Mouse (Mus musculus) lung, postnatal 0 days (tissue): ENCODE measurements around the gene Pgam5. TPM values are rescaled to one million over a fixed set of nuclear protein-coding genes. Genes with fewer than 3 reads are reported as not detected.

Source experiments
- ATAC-seq: fragments of 200-750 bp; cut with Nextera tagmentation; 2 replicates; pipeline ENCODE4 v1.8.0; 2017; ENCODE audit warnings: moderate library complexity
- DNase-seq: peaks from one replicate; pipeline ENCODE4 v3.0.0-alpha.2; 2016; ENCODE audit warnings: low spot score
- H3K27ac ChIP-seq: fragments of 300-500 bp; sonication (generic); 2 replicates; pipeline ENCODE4 v1.5.1; 2014; ENCODE audit warnings: antibody characterized with exemption, mild to moderate bottlenecking, low read length, mixed read lengths
- H3K27me3 ChIP-seq: fragments of 300-500 bp; sonication (generic); replicated peaks from 2 replicates; pipeline ENCODE4 v1.6.1; 2014; ENCODE audit warnings: low read length, mixed read lengths; ENCODE audit not compliant: insufficient read depth
- H3K36me3 ChIP-seq: fragments of 300-500 bp; sonication (generic); 2 replicates; pipeline ENCODE4 v1.6.1; 2014; ENCODE audit warnings: low read length, mixed read lengths; ENCODE audit not compliant: insufficient read depth
- H3K4me1 ChIP-seq: fragments of 300-500 bp; sonication (generic); 2 replicates; pipeline ENCODE4 v1.6.1; 2014; ENCODE audit warnings: antibody characterized with exemption, low read depth, low read length, mixed read lengths; ENCODE audit not compliant: insufficient read depth
- H3K4me2 ChIP-seq: fragments of 300-500 bp; sonication (generic); replicated peaks from 2 replicates; pipeline ENCODE4 v1.6.1; 2014; ENCODE audit warnings: low read depth, mild to moderate bottlenecking, low read length, moderate library complexity, mixed read lengths
- H3K4me3 ChIP-seq: fragments of 300-500 bp; sonication (generic); 2 replicates; pipeline ENCODE4 v1.5.1; 2014; ENCODE audit warnings: low read depth, low read length
- H3K9ac ChIP-seq: fragments of 300-500 bp; sonication (generic); replicated peaks from 2 replicates; pipeline ENCODE4 v1.6.1; 2014; ENCODE audit warnings: low read depth, mild to moderate bottlenecking
- H3K9me3 ChIP-seq: fragments of 300-500 bp; sonication (generic); 2 replicates; pipeline ENCODE4 v1.6.1; 2016; ENCODE audit warnings: low read length, mixed read lengths
- CTCF ChIP-seq: IDR thresholded peaks from 2 replicates; pipeline ENCODE4 v1.5.1; 2016; ENCODE audit warnings: antibody characterized with exemption, mild to moderate bottlenecking
- EP300 ChIP-seq: IDR thresholded peaks from 2 replicates; pipeline ENCODE4 v1.6.1; 2016; ENCODE audit warnings: antibody characterized with exemption, mild to moderate bottlenecking, control low read depth
- WGBS: fragments of 180-500 bp; shearing (Covaris S2); extraction: QIAGEN DNeasy Blood & Tissue Kit; methylation state at CpG from one replicate; pipeline ENCODE4 v1.1.7; 2014; 5-methylcytosine and 5-hydroxymethylcytosine counted together
- polyA plus RNA-seq: library from polyadenylated mRNA; unstranded; fragments of >200 nt; fragmentation: Nextera tagmentation; extraction: Ambion mirVana; gene quantifications from 2 replicates; pipeline ENCODE4 v1.2.1, GENCODE M21; 2015

Pgam5 gene
- polyA plus RNA-seq, 1 experiment from 2014 or later = 33.6 TPM

GRCm38 (mm10) chr5:110276910-110277309 is 7.2 kb upstream of the Pgam5 start:
- Histone ChIP-seq H3K4me2 (no peak overlapping the region), H3K36me3 (no peaks in the 10 kb centered on the region), H3K4me3 (no peak overlapping the region), H3K9me3 (no peaks in the 10 kb centered on the region), H3K27ac (no peak overlapping the region), H3K27me3 (no peaks in the 10 kb centered on the region), H3K4me1 (no peaks in the 10 kb centered on the region), H3K9ac (no peak overlapping the region)
- DNase-seq (no peak), ATAC-seq (no peak)
- whole genome bisulfite sequencing = 84% methylated on average over 1 of the region's 1 CpGs
- no peak for TF ChIP-seq CTCF
- no peak for TF ChIP-seq EP300

- WGBS = 80% methylated on average over 2 of the region's 2 CpGs
- Histone ChIP-seq H3K4me2 (no peak overlapping the region), H3K27me3 (no peaks in the 10 kb centered on the region), H3K4me3 (no peak overlapping the region), H3K27ac (no peak overlapping the region), H3K36me3 (no peaks in the 10 kb centered on the region), H3K9me3 (no peaks in the 10 kb centered on the region), H3K4me1 (no peaks in the 10 kb centered on the region), H3K9ac (no peak overlapping the region)
- TF ChIP-seq CTCF (no peak), EP300 (no peak)
- ATAC-seq = no peak
- no peak for DNase-seq
Measured at GRCm38 (mm10) chr5:110276391-110276790, 6.7 kb upstream of the Pgam5 start.

- Histone ChIP-seq H3K9ac (no peak overlapping the region), H3K4me1 (no peaks in the 10 kb centered on the region), H3K4me3 (no peak overlapping the region), H3K9me3 (no peaks in the 10 kb centered on the region), H3K27ac (0 out of 2 replicates have a peak overlapping the region, but pooled peaks have one; percentile 15), H3K36me3 (no peaks in the 10 kb centered on the region), H3K4me2 (no peak overlapping the region), H3K27me3 (no peaks in the 10 kb centered on the region)
- peak; percentile 78 for ATAC-seq
- DNase-seq = peak; percentile 73
- WGBS = 43% methylated on average over 2 of the region's 2 CpGs
- no peak for TF ChIP-seq EP300
- no peak for TF ChIP-seq CTCF
Measured at GRCm38 (mm10) chr5:110274846-110275245, 5.1 kb upstream of the Pgam5 start.

- no peak overlapping the region for H3K9ac ChIP-seq
- DNase-seq (no peak), ATAC-seq (no peak)
- no peak overlapping the region for H3K4me2 ChIP-seq
- TF ChIP-seq CTCF (no peak), EP300 (no peak)
- no peaks in the 10 kb centered on the region for H3K9me3 ChIP-seq
- H3K4me3 ChIP-seq = no peak overlapping the region
- WGBS = 73% methylated on average over 4 of the region's 4 CpGs
- no peaks in the 10 kb centered on the region for H3K27me3 ChIP-seq
- H3K27ac ChIP-seq = no peak overlapping the region
- H3K36me3 ChIP-seq = no peaks in the 10 kb centered on the region
- H3K4me1 ChIP-seq = 0 out of 2 replicates have a peak, but pooled peaks cover under 1% of the 10 kb centered on the region
Measured at GRCm38 (mm10) chr5:110274147-110274546, 4.4 kb upstream of the Pgam5 start.

- H3K4me2 ChIP-seq = no peak overlapping the region
- H3K27me3 ChIP-seq = no peaks in the 10 kb centered on the region
- H3K4me1 ChIP-seq = peaks cover 8% of the 10 kb centered on the region; the same call in 1 of the 2 replicates
- H3K36me3 ChIP-seq = peaks cover 7% of the 10 kb centered on the region
- no peaks in the 10 kb centered on the region for H3K9me3 ChIP-seq
- no peak overlapping the region for H3K9ac ChIP-seq
- WGBS = 90% methylated on average over 6 of the region's 6 CpGs
- DNase-seq (no peak), ATAC-seq (no peak)
- no peak overlapping the region for H3K4me3 ChIP-seq
- H3K27ac ChIP-seq = no peak overlapping the region
- TF ChIP-seq CTCF (no peak), EP300 (no peak)
Measured at GRCm38 (mm10) chr5:110270242-110270641, 529 bp upstream of the Pgam5 start.

- Histone ChIP-seq H3K27me3 (no peaks in the 10 kb centered on the region), H3K9me3 (no peaks in the 10 kb centered on the region), H3K4me2 (no peak overlapping the region), H3K36me3 (peaks cover 16% of the 10 kb centered on the region), H3K27ac (no peak overlapping the region), H3K9ac (no peak overlapping the region), H3K4me3 (no peak overlapping the region), H3K4me1 (peaks cover 8% of the 10 kb centered on the region; the same call in 1 of the 2 replicates)
- 75% methylated on average over 4 of the region's 4 CpGs for WGBS
- DNase-seq (no peak), ATAC-seq (no peak)
- TF ChIP-seq CTCF (no peak), EP300 (no peak)
Measured at GRCm38 (mm10) chr5:110266941-110267340, 2.8 kb downstream of the Pgam5 start.

- ATAC-seq (no peak), DNase-seq (no peak)
- 71% methylated on average over 2 of the region's 2 CpGs for WGBS
- Histone ChIP-seq H3K27ac (no peak overlapping the region), H3K27me3 (no peaks in the 10 kb centered on the region), H3K36me3 (peaks cover 56% of the 10 kb centered on the region), H3K4me3 (no peak overlapping the region), H3K9me3 (no peaks in the 10 kb centered on the region), H3K9ac (no peak overlapping the region), H3K4me1 (no peaks in the 10 kb centered on the region), H3K4me2 (no peak overlapping the region)
- TF ChIP-seq CTCF = no peak
- no peak for TF ChIP-seq EP300
Measured at GRCm38 (mm10) chr5:110244091-110244490, 25.6 kb downstream of the Pgam5 start.
